Mouse (Mus musculus): ENCODE data around the gene Nfia.

DNA sequence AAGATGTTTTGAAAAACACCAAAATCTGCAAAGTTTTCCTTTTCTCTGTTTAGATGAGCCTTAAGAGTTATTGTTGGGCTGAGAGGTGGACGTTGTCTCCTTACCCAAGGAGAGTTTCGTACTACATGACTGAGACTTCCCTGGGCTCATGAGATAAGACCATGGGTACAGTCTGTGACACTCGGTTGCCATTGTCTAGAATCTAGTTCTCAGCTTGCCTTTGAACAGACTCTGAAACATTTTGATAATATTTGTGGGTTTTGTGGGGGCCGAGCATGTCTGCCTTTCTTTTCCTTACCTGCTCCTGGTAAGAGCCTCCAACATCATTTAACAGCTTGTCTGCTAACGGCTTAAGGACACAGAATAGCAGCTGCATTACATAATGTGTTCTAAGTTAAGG is 150.7 kb downstream of the Nfia start:
- TF ChIP-seq MAFK (IDR thresholded peaks at IDR 0.05; ENCODE audit: insufficient read depth, low read depth, low read length) (no peak), CHD2 (IDR thresholded peaks at IDR 0.05; ENCODE audit: low read depth, low read length) (no peak), HCFC1 (IDR thresholded peaks at IDR 0.05; ENCODE audit: borderline replicate concordance, insufficient read depth, low read length) (no peak), ZNF384 (IDR thresholded peaks at IDR 0.05; ENCODE audit: low read depth, low read length) (no peak), ZC3H11A (IDR thresholded peaks at IDR 0.05; ENCODE audit: borderline replicate concordance, low read depth, low read length) (no peak)

All from ES-E14 (cell line).